Mouse (Mus musculus): ENCODE data around the gene 2310034G01Rik.

GRCm38 (mm10) chr19:46349550-46349949 is 552 bp downstream of the 2310034G01Rik start:
- TF ChIP-seq CTCF (conservative IDR thresholded peaks at IDR 0.05; ENCODE audit: insufficient read depth, insufficient read length, low read depth, low read length) (no peak), POLR2A (IDR thresholded peaks at IDR 0.05; ENCODE audit: low read depth, low read length) (no peak)

All from kidney, adult 2 months (tissue).